Mouse (Mus musculus): ENCODE data around the gene Nabp1. TPM values are rescaled to one million over a fixed set of nuclear protein-coding genes. Genes with fewer than 3 reads are reported as not detected.

Gene Nabp1
- polyA plus RNA-seq, 1 experiment from 2014 or later = 14.9 TPM

GRCm38 (mm10) chr1:51508543-51508942 lies 30.3 kb upstream of the Nabp1 start:
- no peak for ATAC-seq
- H3K27ac ChIP-seq (ENCODE audit: low read depth, low read length) = peak overlapping the region; percentile 65; the same call in 1 of the 2 replicates
- WGBS = 42% methylated on average over 3 of the region's 3 CpGs
- H3K9ac ChIP-seq (ENCODE audit: low read depth, low read length) = no peak overlapping the region
- no peaks in the 10 kb centered on the region for H3K9me3 ChIP-seq (ENCODE audit: control insufficient read depth)
- no peaks in the 10 kb centered on the region for H3K36me3 ChIP-seq (ENCODE audit: control insufficient read depth, insufficient read depth)
- TF ChIP-seq CTCF (IDR thresholded peaks at IDR 0.05; ENCODE audit: low read depth) = no peak
- H3K4me1 ChIP-seq (replicated peaks; ENCODE audit: control insufficient read depth, insufficient read depth, low read length) = no peaks in the 10 kb centered on the region
- H3K4me2 ChIP-seq (replicated peaks; ENCODE audit: low read depth) = peak overlapping the region; percentile 43
- H3K4me3 ChIP-seq (ENCODE audit: low read depth, low read length) = no peak overlapping the region
- H3K27me3 ChIP-seq (replicated peaks; ENCODE audit: control insufficient read depth, insufficient read depth, low read length) = no peaks in the 10 kb centered on the region

DNA sequence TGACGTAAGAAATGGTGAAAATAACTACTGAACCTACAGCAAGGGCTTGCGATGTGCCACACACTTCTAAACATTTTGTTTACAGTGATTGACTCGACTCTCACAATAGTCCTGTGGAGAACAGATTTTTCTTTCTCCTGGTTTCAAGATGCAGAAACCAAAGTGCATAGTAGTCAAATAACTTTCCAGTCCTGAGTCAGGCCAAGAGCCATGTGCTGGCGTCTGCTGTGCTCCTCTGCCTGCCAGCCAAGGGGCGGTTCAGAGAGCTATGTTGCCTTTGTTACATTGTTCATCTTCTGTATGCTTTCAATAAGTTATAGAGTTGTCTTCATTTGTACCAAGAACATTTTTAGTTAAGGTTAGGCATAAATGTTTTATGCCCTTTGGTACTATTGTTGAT lies 29.2 kb upstream of the Nabp1 start:
- H3K4me1 ChIP-seq (replicated peaks; ENCODE audit: control insufficient read depth, insufficient read depth, low read length) = no peaks in the 10 kb centered on the region
- 77% methylated on average over 5 of the region's 5 CpGs for WGBS
- H3K4me2 ChIP-seq (replicated peaks; ENCODE audit: low read depth) = no peak overlapping the region
- H3K9ac ChIP-seq (ENCODE audit: low read depth, low read length) = no peak overlapping the region
- TF ChIP-seq CTCF (IDR thresholded peaks at IDR 0.05; ENCODE audit: low read depth) = no peak
- no peak for ATAC-seq
- H3K4me3 ChIP-seq (ENCODE audit: low read depth, low read length) = no peak overlapping the region
- no peaks in the 10 kb centered on the region for H3K27me3 ChIP-seq (replicated peaks; ENCODE audit: control insufficient read depth, insufficient read depth, low read length)
- H3K36me3 ChIP-seq (ENCODE audit: control insufficient read depth, insufficient read depth) = no peaks in the 10 kb centered on the region
- H3K9me3 ChIP-seq (ENCODE audit: control insufficient read depth) = no peaks in the 10 kb centered on the region
- H3K27ac ChIP-seq (ENCODE audit: low read depth, low read length) = no peak overlapping the region

DNA sequence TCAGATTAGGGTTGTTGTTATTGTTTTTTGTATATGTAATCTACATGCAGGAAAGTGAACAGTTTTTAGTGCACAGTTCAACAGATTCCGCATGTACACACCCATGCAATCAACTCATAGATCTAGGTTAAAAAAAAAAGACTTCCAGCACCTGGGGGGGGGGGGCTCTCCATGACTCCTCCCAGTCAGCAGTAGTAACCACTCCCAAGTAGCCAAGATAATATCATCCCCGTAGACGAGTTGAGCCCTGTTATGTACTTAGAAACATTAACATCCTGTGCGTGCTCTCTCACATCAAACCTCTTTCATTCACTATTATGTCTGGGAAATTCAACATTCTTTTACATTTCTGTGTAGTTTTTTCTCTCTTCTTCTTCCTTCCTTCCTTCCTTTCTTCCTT lies 28.0 kb upstream of the Nabp1 start:
- 50% methylated on average over 4 of the region's 4 CpGs for WGBS
- no peak overlapping the region for H3K27ac ChIP-seq (ENCODE audit: low read depth, low read length)
- TF ChIP-seq CTCF (IDR thresholded peaks at IDR 0.05; ENCODE audit: low read depth) = no peak

GRCm38 (mm10) chr1:51505632-51506031 lies 27.4 kb upstream of the Nabp1 start:
- WGBS = 35% methylated on average over 1 of the region's 1 CpGs
- no peaks in the 10 kb centered on the region for H3K9me3 ChIP-seq (ENCODE audit: control insufficient read depth)

More for the DNA sequence above, 28.0 kb upstream of the Nabp1 start:
- no peak for ATAC-seq
- Histone ChIP-seq H3K27me3 (replicated peaks; ENCODE audit: control insufficient read depth, insufficient read depth, low read length) (no peaks in the 10 kb centered on the region), H3K9ac (ENCODE audit: low read depth, low read length) (no peak overlapping the region), H3K4me2 (replicated peaks; ENCODE audit: low read depth) (no peak overlapping the region), H3K4me1 (replicated peaks; ENCODE audit: control insufficient read depth, insufficient read depth, low read length) (no peaks in the 10 kb centered on the region), H3K36me3 (ENCODE audit: control insufficient read depth, insufficient read depth) (no peaks in the 10 kb centered on the region), H3K9me3 (ENCODE audit: control insufficient read depth) (no peaks in the 10 kb centered on the region), H3K4me3 (ENCODE audit: low read depth, low read length) (no peak overlapping the region)

DNA sequence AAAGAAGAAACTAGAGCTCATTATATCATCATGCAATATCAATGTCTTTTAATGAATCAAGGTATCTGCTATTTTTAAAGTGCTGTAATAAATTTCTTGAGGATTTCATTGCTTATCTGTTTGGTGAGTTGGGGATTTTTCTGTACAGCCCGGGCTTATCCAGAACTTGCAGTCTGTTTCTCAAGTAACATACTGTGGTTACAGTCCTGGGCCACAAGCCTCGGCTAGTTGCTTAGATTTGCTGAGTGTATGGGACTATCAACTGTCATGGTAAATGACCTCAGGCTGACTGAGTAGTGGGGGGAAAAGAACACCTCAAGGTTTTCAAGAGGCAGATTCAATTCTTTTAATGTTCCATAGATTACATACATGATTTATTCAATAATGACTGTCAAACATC lies 24.8 kb upstream of the Nabp1 start:
- Histone ChIP-seq H3K27me3 (replicated peaks; ENCODE audit: control insufficient read depth, insufficient read depth, low read length) (no peaks in the 10 kb centered on the region), H3K27ac (ENCODE audit: low read depth, low read length) (no peak overlapping the region), H3K4me1 (replicated peaks; ENCODE audit: control insufficient read depth, insufficient read depth, low read length) (no peaks in the 10 kb centered on the region), H3K36me3 (ENCODE audit: control insufficient read depth, insufficient read depth) (no peaks in the 10 kb centered on the region), H3K4me3 (ENCODE audit: low read depth, low read length) (no peak overlapping the region), H3K4me2 (replicated peaks; ENCODE audit: low read depth) (no peak overlapping the region), H3K9me3 (ENCODE audit: control insufficient read depth) (no peaks in the 10 kb centered on the region), H3K9ac (ENCODE audit: low read depth, low read length) (no peak overlapping the region)
- ATAC-seq = no peak
- no peak for TF ChIP-seq CTCF (IDR thresholded peaks at IDR 0.05; ENCODE audit: low read depth)
- WGBS = 69% methylated on average over 2 of the region's 2 CpGs

More at GRCm38 (mm10) chr1:51505632-51506031, 27.4 kb upstream of the Nabp1 start:
- ATAC-seq = no peak
- H3K27ac ChIP-seq (ENCODE audit: low read depth, low read length) = no peak overlapping the region
- H3K36me3 ChIP-seq (ENCODE audit: control insufficient read depth, insufficient read depth) = no peaks in the 10 kb centered on the region
- TF ChIP-seq CTCF (IDR thresholded peaks at IDR 0.05; ENCODE audit: low read depth) = no peak
- H3K4me3 ChIP-seq (ENCODE audit: low read depth, low read length) = no peak overlapping the region
- H3K27me3 ChIP-seq (replicated peaks; ENCODE audit: control insufficient read depth, insufficient read depth, low read length) = no peaks in the 10 kb centered on the region
- no peaks in the 10 kb centered on the region for H3K4me1 ChIP-seq (replicated peaks; ENCODE audit: control insufficient read depth, insufficient read depth, low read length)
- no peak overlapping the region for H3K4me2 ChIP-seq (replicated peaks; ENCODE audit: low read depth)
- no peak overlapping the region for H3K9ac ChIP-seq (ENCODE audit: low read depth, low read length)

- Histone ChIP-seq H3K9me3 (ENCODE audit: control insufficient read depth) (no peaks in the 10 kb centered on the region), H3K4me2 (replicated peaks; ENCODE audit: low read depth) (no peak overlapping the region), H3K9ac (ENCODE audit: low read depth, low read length) (no peak overlapping the region), H3K36me3 (ENCODE audit: control insufficient read depth, insufficient read depth) (no peaks in the 10 kb centered on the region), H3K4me3 (ENCODE audit: low read depth, low read length) (no peak overlapping the region), H3K4me1 (replicated peaks; ENCODE audit: control insufficient read depth, insufficient read depth, low read length) (no peaks in the 10 kb centered on the region), H3K27ac (ENCODE audit: low read depth, low read length) (no peak overlapping the region), H3K27me3 (replicated peaks; ENCODE audit: control insufficient read depth, insufficient read depth, low read length) (no peaks in the 10 kb centered on the region)
- TF ChIP-seq CTCF (IDR thresholded peaks at IDR 0.05; ENCODE audit: low read depth) = no peak
- 81% methylated on average over 5 of the region's 5 CpGs for WGBS
- ATAC-seq = no peak
Observed at GRCm38 (mm10) chr1:51502353-51502752, 24.1 kb upstream of the Nabp1 start.

DNA sequence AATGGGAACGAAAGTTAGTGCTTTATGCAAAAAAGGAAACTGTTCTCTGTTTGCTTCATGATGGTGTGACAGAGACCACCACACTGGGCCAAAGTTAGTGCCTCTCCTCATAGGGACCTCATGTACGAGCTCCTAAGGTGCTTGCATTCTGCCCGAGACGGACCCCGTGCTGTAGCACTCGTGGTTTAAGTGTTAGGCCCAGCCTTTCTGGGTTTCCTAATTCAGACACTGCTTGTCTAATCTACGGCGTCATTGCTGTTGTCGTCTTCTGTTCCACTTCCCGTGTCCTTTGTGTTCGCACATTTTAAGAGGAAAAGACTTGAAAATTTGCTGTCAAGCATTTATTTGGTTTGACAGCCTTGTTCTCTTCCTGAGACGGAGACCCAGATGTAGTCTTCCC lies 23.0 kb upstream of the Nabp1 start:
- no peak overlapping the region for H3K4me3 ChIP-seq (ENCODE audit: low read depth, low read length)
- H3K36me3 ChIP-seq (ENCODE audit: control insufficient read depth, insufficient read depth) = no peaks in the 10 kb centered on the region
- no peaks in the 10 kb centered on the region for H3K27me3 ChIP-seq (replicated peaks; ENCODE audit: control insufficient read depth, insufficient read depth, low read length)
- H3K4me1 ChIP-seq (replicated peaks; ENCODE audit: control insufficient read depth, insufficient read depth, low read length) = no peaks in the 10 kb centered on the region
- H3K4me2 ChIP-seq (replicated peaks; ENCODE audit: low read depth) = no peak overlapping the region
- 78% methylated on average over 12 of the region's 12 CpGs for whole genome bisulfite sequencing
- H3K9ac ChIP-seq (ENCODE audit: low read depth, low read length) = no peak overlapping the region
- H3K9me3 ChIP-seq (ENCODE audit: control insufficient read depth) = no peaks in the 10 kb centered on the region
- no peak overlapping the region for H3K27ac ChIP-seq (ENCODE audit: low read depth, low read length)
- no peak for TF ChIP-seq CTCF (IDR thresholded peaks at IDR 0.05; ENCODE audit: low read depth)
- no peak for ATAC-seq
